Mouse (Mus musculus) limb, embryonic 14.5 days (tissue): ENCODE data around the gene Eprs. TPM values are rescaled to one million over a fixed set of nuclear protein-coding genes. Genes with fewer than 3 reads are reported as not detected.
A peak's percentile ranks its signal among the peaks of the same experiment; 100 is the strongest.

Experiments
- ATAC-seq: fragments of 200-750 bp; cut with Nextera tagmentation; 2 replicates; pipeline ENCODE4 v1.8.0; 2017; ENCODE audit warnings: low read depth, moderate number of reproducible peaks, moderate TSS enrichment; ENCODE audit not compliant: low FRiP score
- DNase-seq: peaks from one replicate; pipeline ENCODE4 v3.0.0-alpha.2; 2015; ENCODE audit warnings: low spot score
- H3K27ac ChIP-seq: fragments of 300-500 bp; sonication (generic); replicated peaks from 2 replicates; pipeline ENCODE4 v1.5.1; 2014; ENCODE audit warnings: low read depth, mild to moderate bottlenecking, low read length, moderate library complexity, mixed read lengths
- H3K27me3 ChIP-seq: fragments of 300-500 bp; sonication (generic); 2 replicates; pipeline ENCODE4 v1.6.1; 2014; ENCODE audit warnings: low read length, mixed read lengths; ENCODE audit not compliant: control insufficient read depth, insufficient read depth
- H3K36me3 ChIP-seq: fragments of 300-500 bp; sonication (generic); 2 replicates; pipeline ENCODE4 v1.6.1; 2014; ENCODE audit warnings: mild to moderate bottlenecking, low read length, moderate library complexity, mixed read lengths; ENCODE audit not compliant: control insufficient read depth, insufficient read depth
- H3K4me1 ChIP-seq: fragments of 300-500 bp; sonication (generic); 2 replicates; pipeline ENCODE4 v1.6.1; 2014; ENCODE audit warnings: antibody characterized with exemption, low read length, mixed read lengths; ENCODE audit not compliant: control insufficient read depth, insufficient read depth
- H3K4me2 ChIP-seq: fragments of 300-500 bp; sonication (generic); replicated peaks from 2 replicates; pipeline ENCODE4 v1.6.1; 2014; ENCODE audit warnings: low read depth, mild to moderate bottlenecking, low read length, moderate library complexity; ENCODE audit not compliant: severe bottlenecking
- H3K4me3 ChIP-seq: fragments of 300-500 bp; sonication (generic); replicated peaks from 2 replicates; pipeline ENCODE4 v1.5.1; 2014; ENCODE audit warnings: low read length
- H3K9ac ChIP-seq: fragments of 300-500 bp; sonication (generic); 2 replicates; pipeline ENCODE4 v1.6.1; 2014; ENCODE audit warnings: mild to moderate bottlenecking, low read depth, low read length, moderate library complexity; ENCODE audit not compliant: severe bottlenecking
- H3K9me3 ChIP-seq: fragments of 300-500 bp; sonication (generic); 2 replicates; pipeline ENCODE4 v1.6.1; 2016; ENCODE audit warnings: low read length; ENCODE audit not compliant: control insufficient read depth
- POLR2A ChIP-seq: fragments of 200-500 bp; IDR thresholded peaks from 2 replicates; pipeline ENCODE4 v1.8.0; 2012; ENCODE audit warnings: inconsistent platforms, mild to moderate bottlenecking, moderate library complexity, borderline replicate concordance; ENCODE audit not compliant: insufficient read depth, insufficient read length; ENCODE audit errors: extremely low read depth
- WGBS: fragments of 180-500 bp; shearing (Covaris S2); extraction: QIAGEN DNeasy Blood & Tissue Kit; methylation state at CpG from one replicate; pipeline ENCODE4 v1.1.7; 2014; 5-methylcytosine and 5-hydroxymethylcytosine counted together
- polyA plus RNA-seq, 2 experiments: library from polyadenylated mRNA; depleted of rRNA in 1 of 2; stranded (reverse) in 1 of 2; unstranded in 1 of 2; fragments of >200 nt; fragmentation: Nextera tagmentation in 1 of 2; extraction: Ambion mirVana in 1 of 2; gene quantifications; 2 replicates each; pipeline versions ENCODE4 v1.2.1 to v1.2.3; 2012 to 2014

The Eprs gene
- polyA plus RNA-seq, 2 experiments: 50.4 to 142 TPM

- Histone ChIP-seq H3K27me3 (no peaks in the 10 kb centered on the region), H3K27ac (peak overlapping the region; percentile 97), H3K9me3 (no peaks in the 10 kb centered on the region), H3K9ac (peak overlapping the region; percentile 94), H3K36me3 (peaks cover 19% of the 10 kb centered on the region), H3K4me1 (peaks cover 27% of the 10 kb centered on the region), H3K4me3 (peak overlapping the region; percentile 99), H3K4me2 (peak overlapping the region; percentile 63)
- DNase-seq (peak; percentile 78), ATAC-seq (peak; percentile 56; the same call in 1 of the 2 replicates)
- peak; percentile 54; the same call in 1 of the 2 replicates for TF ChIP-seq POLR2A
- WGBS: 3% methylated on average over 22 of the region's 22 CpGs
These were observed 810 bp downstream of the Eprs start for GRCm38 (mm10) chr1:185363526-185364182.

GRCm38 (mm10) chr1:185364183-185364540 is 1.3 kb downstream of the Eprs start:
- peaks cover 27% of the 10 kb centered on the region for H3K4me1 ChIP-seq
- no peak for DNase-seq
- no peak for TF ChIP-seq POLR2A
- no peak for ATAC-seq
- H3K36me3 ChIP-seq: peaks cover 22% of the 10 kb centered on the region
- peak overlapping the region; percentile 34; the same call in 1 of the 2 replicates for H3K9ac ChIP-seq
- H3K4me3 ChIP-seq: peak overlapping the region; percentile 99
- WGBS: 45% methylated on average over 6 of the region's 6 CpGs
- no peaks in the 10 kb centered on the region for H3K27me3 ChIP-seq
- H3K9me3 ChIP-seq: no peaks in the 10 kb centered on the region
- peak overlapping the region; percentile 63 for H3K4me2 ChIP-seq
- H3K27ac ChIP-seq: no peak overlapping the region

GRCm38 (mm10) chr1:185367383-185367782 is 4.5 kb downstream of the Eprs start:
- H3K36me3 ChIP-seq: peaks cover 51% of the 10 kb centered on the region
- WGBS: 81% methylated on average over 6 of the region's 6 CpGs
- no peak for TF ChIP-seq POLR2A
- H3K4me3 ChIP-seq: no peak overlapping the region
- no peak for ATAC-seq
- H3K4me1 ChIP-seq: peaks cover 20% of the 10 kb centered on the region
- no peak overlapping the region for H3K4me2 ChIP-seq
- no peak overlapping the region for H3K9ac ChIP-seq
- H3K9me3 ChIP-seq: no peaks in the 10 kb centered on the region
- no peaks in the 10 kb centered on the region for H3K27me3 ChIP-seq
- H3K27ac ChIP-seq: no peak overlapping the region
- no peak for DNase-seq

GRCm38 (mm10) chr1:185369979-185370378 is 7.1 kb downstream of the Eprs start:
- no peak for ATAC-seq
- TF ChIP-seq POLR2A: no peak
- 95% methylated on average over 6 of the region's 6 CpGs for WGBS

GRCm38 (mm10) chr1:185376390-185376789 is 13.5 kb downstream of the Eprs start:
- H3K27ac ChIP-seq: no peak overlapping the region
- H3K9me3 ChIP-seq: no peaks in the 10 kb centered on the region
- H3K4me3 ChIP-seq: no peak overlapping the region
- H3K4me1 ChIP-seq: no peaks in the 10 kb centered on the region
- no peak overlapping the region for H3K4me2 ChIP-seq
- H3K36me3 ChIP-seq: peaks cover 97% of the 10 kb centered on the region
- no peak for ATAC-seq
- DNase-seq: no peak
- no peak for TF ChIP-seq POLR2A
- no peaks in the 10 kb centered on the region for H3K27me3 ChIP-seq
- H3K9ac ChIP-seq: no peak overlapping the region

More at GRCm38 (mm10) chr1:185369979-185370378, 7.1 kb downstream of the Eprs start:
- peaks cover 10% of the 10 kb centered on the region for H3K4me1 ChIP-seq
- H3K4me3 ChIP-seq: no peak overlapping the region
- H3K27me3 ChIP-seq: no peaks in the 10 kb centered on the region
- DNase-seq: no peak
- no peak overlapping the region for H3K9ac ChIP-seq
- no peaks in the 10 kb centered on the region for H3K9me3 ChIP-seq
- no peak overlapping the region for H3K27ac ChIP-seq
- H3K4me2 ChIP-seq: no peak overlapping the region
- H3K36me3 ChIP-seq: peaks cover 71% of the 10 kb centered on the region

- Histone ChIP-seq H3K4me1 (no peaks in the 10 kb centered on the region), H3K9me3 (no peaks in the 10 kb centered on the region), H3K4me2 (no peak overlapping the region), H3K9ac (no peak overlapping the region), H3K27ac (no peak overlapping the region), H3K4me3 (no peak overlapping the region), H3K36me3 (peaks cover 94% of the 10 kb centered on the region), H3K27me3 (no peaks in the 10 kb centered on the region)
- DNase-seq: no peak
- TF ChIP-seq POLR2A: no peak
- 94% methylated on average over 2 of the region's 2 CpGs for WGBS
- ATAC-seq: no peak
These were observed 14.6 kb downstream of the Eprs start for GRCm38 (mm10) chr1:185377429-185377828.
